Mouse (Mus musculus) heart, embryonic 15.5 days (tissue): ENCODE data around the gene Otop2. TPM values are rescaled to one million over a fixed set of nuclear protein-coding genes. Genes with fewer than 3 reads are reported as not detected.
A peak's percentile ranks its signal among the peaks of the same experiment; 100 is the strongest.

Experiments used
- ATAC-seq: fragments of 200-750 bp; cut with Nextera tagmentation; replicated peaks from 2 replicates; pipeline ENCODE4 v1.8.0; 2017; ENCODE audit warnings: low read depth, moderate TSS enrichment; ENCODE audit not compliant: insufficient number of reproducible peaks, insufficient read depth, low FRiP score
- H3K27ac ChIP-seq: fragments of 300-500 bp; sonication (generic); 2 replicates; pipeline ENCODE4 v1.5.1; 2015; ENCODE audit warnings: mild to moderate bottlenecking, inconsistent platforms
- H3K27me3 ChIP-seq: fragments of 300-500 bp; sonication (generic); 2 replicates; pipeline ENCODE4 v1.6.1; 2015; ENCODE audit warnings: inconsistent platforms
- H3K36me3 ChIP-seq: fragments of 300-500 bp; sonication (generic); 2 replicates; pipeline ENCODE4 v1.6.1; 2015; ENCODE audit warnings: mild to moderate bottlenecking, inconsistent platforms
- H3K4me1 ChIP-seq: fragments of 300-500 bp; sonication (generic); replicated peaks from 2 replicates; pipeline ENCODE4 v1.6.1; 2015; ENCODE audit warnings: inconsistent platforms
- H3K4me2 ChIP-seq: fragments of 300-500 bp; sonication (generic); 2 replicates; pipeline ENCODE4 v1.6.1; 2015; ENCODE audit warnings: inconsistent platforms, mild to moderate bottlenecking, moderate library complexity
- H3K4me3 ChIP-seq: fragments of 300-500 bp; sonication (generic); 2 replicates; pipeline ENCODE4 v1.5.1; 2015; ENCODE audit warnings: mild to moderate bottlenecking, inconsistent platforms
- H3K9ac ChIP-seq: fragments of 300-500 bp; sonication (generic); 2 replicates; pipeline ENCODE4 v1.6.1; 2015; ENCODE audit warnings: mild to moderate bottlenecking, inconsistent platforms
- H3K9me3 ChIP-seq: fragments of 300-500 bp; sonication (generic); replicated peaks from 2 replicates; pipeline ENCODE4 v1.6.1; 2016; ENCODE audit warnings: inconsistent platforms
- WGBS: fragments of 180-500 bp; shearing (Covaris S2); methylation state at CpG from one replicate; pipeline ENCODE4 v1.1.7; 2015; ENCODE audit warnings: mixed read lengths; 5-methylcytosine and 5-hydroxymethylcytosine counted together
- polyA plus RNA-seq: library from polyadenylated mRNA; unstranded; fragments of >200 nt; fragmentation: Nextera tagmentation; extraction: Ambion mirVana; gene quantifications from 2 replicates; pipeline ENCODE4 v1.2.1, GENCODE M21; 2015

The Otop2 gene
- polyA plus RNA-seq, 1 experiment from 2014 or later = not detected

GRCm38 (mm10) chr11:115373805-115374694 is 67.1 kb downstream of the Otop2 start:
- Histone ChIP-seq H3K36me3 (no peaks in the 10 kb centered on the region), H3K4me2 (peak overlapping the region; percentile 89), H3K4me3 (peak overlapping the region; percentile 51), H3K9me3 (no peaks in the 10 kb centered on the region), H3K27ac (peak overlapping the region; percentile 56), H3K9ac (peak overlapping the region; percentile 60), H3K27me3 (peaks cover 45% of the 10 kb centered on the region), H3K4me1 (peaks cover 16% of the 10 kb centered on the region)
- ATAC-seq = peak; percentile 77
- 1% methylated on average over 30 of the region's 30 CpGs for WGBS

- Histone ChIP-seq H3K36me3 (no peaks in the 10 kb centered on the region), H3K4me2 (peak overlapping the region; percentile 89), H3K27me3 (peaks cover 45% of the 10 kb centered on the region), H3K9me3 (no peaks in the 10 kb centered on the region), H3K4me1 (peaks cover 16% of the 10 kb centered on the region), H3K9ac (peak overlapping the region; percentile 60), H3K27ac (peak overlapping the region; percentile 56; the same call in 1 of the 2 replicates), H3K4me3 (peak overlapping the region; percentile 51)
- WGBS = 55% methylated on average over 12 of the region's 12 CpGs
- ATAC-seq = 0 out of 2 replicates have a peak, but pooled peaks have one; percentile 53
Observed at GRCm38 (mm10) chr11:115374695-115375425, 67.9 kb downstream of the Otop2 start.

- Histone ChIP-seq H3K4me2 (no peak overlapping the region), H3K9ac (no peak overlapping the region), H3K27me3 (peaks cover 27% of the 10 kb centered on the region), H3K4me1 (peaks cover 21% of the 10 kb centered on the region), H3K4me3 (no peak overlapping the region), H3K9me3 (no peaks in the 10 kb centered on the region), H3K36me3 (no peaks in the 10 kb centered on the region), H3K27ac (no peak overlapping the region)
- 48% methylated on average over 7 of the region's 7 CpGs for WGBS
- no peak for ATAC-seq
Observed at GRCm38 (mm10) chr11:115376722-115377121, 69.8 kb downstream of the Otop2 start.

GRCm38 (mm10) chr11:115377254-115377653 is 70.3 kb downstream of the Otop2 start:
- peaks cover 22% of the 10 kb centered on the region for H3K27me3 ChIP-seq
- H3K9me3 ChIP-seq = no peaks in the 10 kb centered on the region
- no peak overlapping the region for H3K9ac ChIP-seq
- no peaks in the 10 kb centered on the region for H3K36me3 ChIP-seq
- no peak for ATAC-seq
- H3K4me3 ChIP-seq = no peak overlapping the region
- WGBS = 81% methylated on average over 4 of the region's 4 CpGs
- peaks cover 22% of the 10 kb centered on the region for H3K4me1 ChIP-seq
- no peak overlapping the region for H3K27ac ChIP-seq
- H3K4me2 ChIP-seq = no peak overlapping the region

- ATAC-seq = no peak
Observed at GRCm38 (mm10) chr11:115377854-115378253, 70.9 kb downstream of the Otop2 start.

GRCm38 (mm10) chr11:115381276-115381675 is 74.3 kb downstream of the Otop2 start:
- Histone ChIP-seq H3K4me2 (peak overlapping the region; percentile 93), H3K36me3 (no peaks in the 10 kb centered on the region), H3K4me1 (peaks cover 34% of the 10 kb centered on the region), H3K4me3 (peak overlapping the region; percentile 80), H3K9me3 (no peaks in the 10 kb centered on the region), H3K9ac (0 out of 2 replicates have a peak overlapping the region, but pooled peaks have one; percentile 22), H3K27me3 (peaks cover 7% of the 10 kb centered on the region; the same call in 1 of the 2 replicates), H3K27ac (peak overlapping the region; percentile 69)
- no peak for ATAC-seq
- 15% methylated on average over 9 of the region's 9 CpGs for WGBS

More at GRCm38 (mm10) chr11:115377854-115378253, 70.9 kb downstream of the Otop2 start:
- no peak overlapping the region for H3K4me2 ChIP-seq
- H3K27me3 ChIP-seq = peaks cover 19% of the 10 kb centered on the region
- no peak overlapping the region for H3K27ac ChIP-seq
- no peak overlapping the region for H3K9ac ChIP-seq
- H3K4me3 ChIP-seq = no peak overlapping the region
- no peaks in the 10 kb centered on the region for H3K9me3 ChIP-seq
- WGBS = 82% methylated on average over 7 of the region's 7 CpGs
- peaks cover 28% of the 10 kb centered on the region for H3K4me1 ChIP-seq
- H3K36me3 ChIP-seq = no peaks in the 10 kb centered on the region

Other genes starting within 250 kb of the Otop2 start
- not detected in 2 replicates for gene Cd300e, start 245.0 kb upstream of the Otop2 start, polyA plus RNA-seq
- gene Rab37, start 215.7 kb upstream of the Otop2 start, polyA plus RNA-seq = 1.1 and 2.4 TPM in 2 replicates
- 0.37 and 1.2 TPM in 2 replicates for gene Cd300lf, start 173.2 kb upstream of the Otop2 start, polyA plus RNA-seq
- 24.6 and 46.4 TPM in 2 replicates for gene Slc9a3r1, start 143.8 kb upstream of the Otop2 start, polyA plus RNA-seq
- 6.6 and 11.4 TPM in 2 replicates for gene Tmem104, start 119.7 kb upstream of the Otop2 start, polyA plus RNA-seq
- gene Nat9, start 119.3 kb upstream of the Otop2 start, polyA plus RNA-seq = 16.2 and 20.8 TPM in 2 replicates
- 0.10 and 0.16 TPM in 2 replicates for gene Grin2c, start 39.9 kb upstream of the Otop2 start, polyA plus RNA-seq
- gene Fdxr, start 30.1 kb upstream of the Otop2 start, polyA plus RNA-seq = 10.5 and 12.4 TPM in 2 replicates
- gene Fads6, start 9.5 kb upstream of the Otop2 start, polyA plus RNA-seq = 0.55 and 0.67 TPM in 2 replicates
- 0.11 and 0.29 TPM in 2 replicates for gene Ush1g, start 14.9 kb downstream of the Otop2 start, polyA plus RNA-seq
- not detected in 2 replicates for gene Otop3, start 27.6 kb downstream of the Otop2 start, polyA plus RNA-seq
- gene Hid1, start 60.6 kb downstream of the Otop2 start, polyA plus RNA-seq = 7.6 and 11.2 TPM in 2 replicates
- 6.3 and 11.1 TPM in 2 replicates for gene Cdr2l, start 74.8 kb downstream of the Otop2 start, polyA plus RNA-seq
- 163 and 167 TPM in 2 replicates for gene Mrpl58, start 96.6 kb downstream of the Otop2 start, polyA plus RNA-seq
- gene Atp5h, start 112.8 kb downstream of the Otop2 start, polyA plus RNA-seq = 1,570 and 2,168 TPM in 2 replicates
- 11.5 and 14.7 TPM in 2 replicates for gene Kctd2, start 113.0 kb downstream of the Otop2 start, polyA plus RNA-seq
- gene Trim80, start 133.4 kb downstream of the Otop2 start, polyA plus RNA-seq = 0.06 TPM in 1 of 2 replicates, not detected in the other
- gene Slc16a5, start 155.3 kb downstream of the Otop2 start, polyA plus RNA-seq = 0.57 and 5.0 TPM in 2 replicates
- gene Armc7, start 168.5 kb downstream of the Otop2 start, polyA plus RNA-seq = 4.6 and 6.2 TPM in 2 replicates
- gene Nt5c, start 184.7 kb downstream of the Otop2 start, polyA plus RNA-seq = 49.6 and 62.1 TPM in 2 replicates
- gene Jpt1, start 207.2 kb downstream of the Otop2 start, polyA plus RNA-seq = 480 and 515 TPM in 2 replicates
- 566 and 571 TPM in 2 replicates for gene Sumo2, start 229.1 kb downstream of the Otop2 start, polyA plus RNA-seq